Mouse (Mus musculus): ENCODE measurements around the gene Pitpna.

- TF ChIP-seq CHD2 (IDR thresholded peaks at IDR 0.05; ENCODE audit: low read depth, low read length) (no peak), ZNF384 (IDR thresholded peaks at IDR 0.05; ENCODE audit: low read depth, low read length) (no peak), ZC3H11A (IDR thresholded peaks at IDR 0.05; ENCODE audit: borderline replicate concordance, low read depth, low read length) (no peak), MAFK (IDR thresholded peaks at IDR 0.05; ENCODE audit: insufficient read depth, low read depth, low read length) (no peak)
These were observed 43.8 kb downstream of the Pitpna start for GRCm38 (mm10) chr11:75631561-75632225.
